Mouse (Mus musculus) spleen, adult 2 months (tissue): ENCODE data around the gene Cdnf. TPM values are rescaled to one million over a fixed set of nuclear protein-coding genes. Genes with fewer than 3 reads are reported as not detected.

ENCODE experiments used
- DNase-seq, 2 experiments: peaks; one replicate each; pipeline versions ENCODE4 v3.0.0 to v3.0.0-alpha.2; 2012 to 2021; ENCODE audit warnings: low spot score in 2 of 2, low read depth in 1 of 2
- H3K27ac ChIP-seq: fragments of 200-500 bp; 2 replicates; pipeline ENCODE4 v1.5.1; 2012; ENCODE audit warnings: low read length, inconsistent platforms; ENCODE audit not compliant: insufficient read depth
- H3K27me3 ChIP-seq: fragments of 200-500 bp; 2 replicates; pipeline ENCODE4 v1.6.1; 2012; ENCODE audit warnings: mild to moderate bottlenecking, moderate library complexity, low read length, inconsistent platforms; ENCODE audit not compliant: control insufficient read depth, insufficient read depth
- H3K36me3 ChIP-seq: fragments of 200-500 bp; 2 replicates; pipeline ENCODE4 v1.6.1; 2012; ENCODE audit warnings: mild to moderate bottlenecking, low read length, inconsistent platforms; ENCODE audit not compliant: control insufficient read depth, insufficient read depth
- H3K4me1 ChIP-seq: fragments of 200-500 bp; 2 replicates; pipeline ENCODE4 v1.6.1; 2011; ENCODE audit warnings: inconsistent platforms; ENCODE audit not compliant: control insufficient read depth, insufficient read depth, insufficient read length
- H3K4me3 ChIP-seq: fragments of 200-500 bp; 2 replicates; pipeline ENCODE4 v1.5.1; 2011; ENCODE audit warnings: mild to moderate bottlenecking, inconsistent platforms; ENCODE audit not compliant: insufficient read depth, insufficient read length; ENCODE audit errors: extremely low read depth
- CTCF ChIP-seq: fragments of 200-500 bp; IDR thresholded peaks from 2 replicates; pipeline ENCODE4 v1.5.1; 2011; ENCODE audit warnings: mild to moderate bottlenecking, inconsistent platforms; ENCODE audit not compliant: insufficient read depth, insufficient read length, insufficient replicate concordance; ENCODE audit errors: extremely low read depth
- POLR2A ChIP-seq: fragments of 200-500 bp; IDR thresholded peaks from 2 replicates; pipeline ENCODE4 v1.6.1; 2011; ENCODE audit warnings: low read depth, low read length, inconsistent platforms
- WGBS: fragments of 180-500 bp; shearing (Covaris S2); methylation state at CpG from one replicate; pipeline ENCODE4 v1.1.7; 2018; 5-methylcytosine and 5-hydroxymethylcytosine counted together
- polyA plus RNA-seq: library from polyadenylated mRNA; depleted of rRNA; stranded (reverse); fragments of >200 nt; gene quantifications from 2 replicates; pipeline ENCODE4 v1.2.3, GENCODE M21; 2012; rRNA removed

Gene Cdnf
- polyA plus RNA-seq, 1 experiment: 0.22 TPM

DNA sequence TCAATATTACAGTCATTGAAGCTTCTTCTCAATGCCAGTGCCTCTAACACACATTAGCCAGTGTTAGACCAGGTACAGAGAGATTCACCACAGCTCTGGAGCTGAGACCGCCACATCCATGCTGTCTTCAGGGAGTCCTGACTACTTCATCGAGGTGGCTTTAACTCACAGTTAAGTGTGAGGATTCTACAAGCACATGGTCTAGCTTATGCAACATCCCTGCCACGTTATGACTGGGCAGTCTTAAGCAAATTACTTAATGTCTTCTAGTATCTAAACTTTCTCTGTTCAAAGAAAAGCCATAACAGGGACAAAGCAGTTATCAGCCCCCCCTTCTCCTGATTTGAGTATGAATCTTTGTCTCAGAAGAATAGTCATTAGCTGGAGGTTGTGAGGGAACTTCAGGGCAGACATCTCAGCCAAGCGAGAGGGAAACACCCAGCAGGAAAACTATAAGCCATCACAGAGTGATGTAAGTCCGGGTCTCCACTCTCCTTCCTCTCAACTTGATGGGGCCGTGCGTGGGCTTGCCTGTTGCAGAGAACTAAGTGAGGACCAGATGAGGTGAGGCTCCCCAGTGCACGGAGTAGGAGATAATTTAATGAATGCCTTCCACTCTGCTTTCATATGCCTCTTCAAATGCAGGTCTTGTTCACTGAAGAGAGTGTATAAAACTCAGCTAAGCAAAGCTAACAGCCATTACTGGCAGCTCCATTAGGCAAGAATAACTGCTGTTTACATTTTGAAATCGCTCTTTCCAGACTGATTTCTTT lies 28.7 kb downstream of the Cdnf start:
- Histone ChIP-seq H3K27ac (no peak overlapping the region), H3K36me3 (no peaks in the 10 kb centered on the region), H3K4me3 (no peak overlapping the region), H3K27me3 (no peaks in the 10 kb centered on the region), H3K4me1 (no peaks in the 10 kb centered on the region)
- no peak for DNase-seq
- no peak for TF ChIP-seq POLR2A
- TF ChIP-seq CTCF: no peak
- WGBS: 70% methylated on average over 9 of the region's 9 CpGs

DNA sequence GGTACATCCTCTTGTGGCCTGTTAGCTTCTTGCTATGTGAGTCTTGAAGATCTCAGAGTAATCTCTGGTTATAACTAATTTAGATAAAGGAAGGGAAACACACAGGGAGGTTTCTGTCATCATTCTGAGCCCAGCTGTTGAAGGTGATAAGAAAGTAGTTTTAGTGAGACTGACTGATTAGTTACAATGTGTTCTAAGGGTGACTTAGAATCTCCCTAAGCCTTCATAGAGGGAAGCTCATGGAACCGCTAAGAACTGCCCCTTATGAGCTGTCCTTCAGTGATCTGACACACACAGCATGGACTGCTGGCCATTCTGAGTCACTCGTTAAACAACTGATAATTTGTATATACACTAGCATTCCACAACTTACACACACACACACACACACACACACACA lies 33.2 kb downstream of the Cdnf start:
- H3K27ac ChIP-seq: no peak overlapping the region
- H3K4me3 ChIP-seq: no peak overlapping the region
- H3K4me1 ChIP-seq: no peaks in the 10 kb centered on the region
- TF ChIP-seq POLR2A (no peak), CTCF (no peak)
- WGBS: 54% methylated on average over 2 of the region's 2 CpGs
- DNase-seq: no peak
- no peaks in the 10 kb centered on the region for H3K36me3 ChIP-seq
- no peaks in the 10 kb centered on the region for H3K27me3 ChIP-seq

DNA sequence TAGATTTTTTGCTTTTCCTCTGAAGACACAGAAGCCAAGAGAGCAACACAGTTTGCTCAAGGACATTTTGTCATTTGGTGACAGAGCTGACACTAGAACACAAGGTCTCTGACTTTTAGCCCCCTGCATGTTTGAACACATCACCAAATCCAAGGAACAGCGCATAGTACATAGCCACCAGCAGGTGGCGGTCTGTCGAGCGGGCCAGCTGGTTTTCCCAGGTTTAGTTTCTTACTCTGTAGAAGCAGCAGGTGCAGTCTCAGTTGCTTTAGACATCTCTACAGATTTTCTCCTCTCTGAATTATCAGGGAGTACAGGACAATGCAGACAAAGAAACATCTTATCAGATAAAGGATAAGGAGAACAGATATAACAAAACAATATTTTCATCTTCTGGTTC lies 33.8 kb downstream of the Cdnf start:
- Histone ChIP-seq H3K27ac (no peak overlapping the region), H3K4me1 (no peaks in the 10 kb centered on the region), H3K4me3 (no peak overlapping the region), H3K36me3 (no peaks in the 10 kb centered on the region), H3K27me3 (no peaks in the 10 kb centered on the region)
- 7% methylated on average over 4 of the region's 4 CpGs for WGBS
- peak; percentile 33 to 54 for DNase-seq
- peak; percentile 85; the same call in 1 of the 2 replicates for TF ChIP-seq CTCF
- no peak for TF ChIP-seq POLR2A

DNA sequence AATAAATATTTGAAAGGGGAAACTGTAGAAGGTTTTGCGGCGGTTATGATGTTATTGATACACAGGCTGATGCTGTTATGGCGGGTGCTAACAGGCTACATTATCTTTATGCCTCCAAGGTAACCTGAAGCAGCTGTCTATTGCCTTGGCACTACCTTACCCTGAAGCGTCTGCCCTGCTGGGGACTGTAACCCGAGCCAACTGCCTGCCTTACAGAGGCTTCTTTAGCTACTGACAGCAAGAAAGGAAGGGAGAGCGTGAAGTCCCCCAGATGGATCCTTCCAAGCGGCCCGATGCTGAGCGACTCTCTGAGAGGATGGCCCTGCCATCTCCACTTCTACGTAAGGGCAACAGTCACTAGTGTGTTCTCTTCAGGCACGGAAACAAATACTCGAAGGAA lies 57.4 kb downstream of the Cdnf start, which contains the start of gene Fam107b:
Gene Fam107b, plus strand, starts transcription at position 303 of the 400 bp plus-strand sequence.
- H3K27ac ChIP-seq: no peak within 1 kb of the TSS

DNA sequence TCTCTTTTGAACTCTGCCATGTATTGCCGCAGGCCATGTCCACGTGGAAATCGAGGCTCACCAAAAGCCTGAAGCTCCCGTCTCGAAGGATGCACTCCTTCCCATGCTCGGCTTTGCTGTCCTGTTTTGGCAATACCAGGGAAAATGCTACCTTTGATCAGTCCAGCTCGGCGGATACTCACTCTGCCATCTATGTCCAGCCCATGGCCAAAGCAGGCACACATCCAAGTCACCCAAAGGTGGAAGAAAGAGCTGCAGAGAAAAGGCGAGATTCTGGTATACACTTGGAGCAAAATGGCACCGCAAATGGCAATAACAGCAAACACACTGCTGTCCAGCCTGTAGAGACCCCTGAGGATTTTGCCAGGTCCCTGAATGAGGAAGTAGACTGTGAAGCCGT lies 57.8 kb downstream of the Cdnf start:
- H3K27ac ChIP-seq: no peak overlapping the region
- H3K36me3 ChIP-seq: no peaks in the 10 kb centered on the region
- H3K27me3 ChIP-seq: no peaks in the 10 kb centered on the region
- no peak overlapping the region for H3K4me3 ChIP-seq
- H3K4me1 ChIP-seq: no peaks in the 10 kb centered on the region
- no peak for DNase-seq
- 90% methylated on average over 11 of the region's 11 CpGs for WGBS
- TF ChIP-seq POLR2A (no peak), CTCF (no peak)

More for the DNA sequence above, 57.4 kb downstream of the Cdnf start, which contains the start of gene Fam107b:
- no peak within 1 kb of the TSS for H3K4me3 ChIP-seq
- DNase-seq: no peak
- H3K36me3 ChIP-seq: no peaks in the 10 kb centered on the region
- no peaks in the 10 kb centered on the region for H3K27me3 ChIP-seq
- no peaks in the 10 kb centered on the region for H3K4me1 ChIP-seq
- TF ChIP-seq CTCF (no peak), POLR2A (no peak)
- WGBS: 87% methylated on average over 12 of the region's 12 CpGs

DNA sequence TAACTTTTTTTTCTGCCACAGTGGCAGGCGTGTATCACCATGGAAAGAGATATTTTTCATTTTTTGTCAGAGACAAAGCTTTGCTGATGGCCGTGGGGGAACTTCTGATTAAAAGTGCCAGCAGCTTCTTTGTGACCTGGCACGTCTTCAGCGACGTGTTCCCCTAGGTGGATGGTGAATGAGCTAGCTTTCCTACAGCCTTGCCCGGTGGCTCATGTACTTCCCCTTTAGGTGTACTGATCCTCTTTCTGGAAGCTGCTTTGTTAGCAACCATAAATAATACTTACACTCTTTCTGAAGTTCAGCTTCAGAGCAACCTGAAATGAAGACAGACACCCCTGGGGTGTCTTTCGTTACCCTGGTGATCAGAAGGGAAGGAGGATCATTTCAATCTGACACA lies 61.1 kb downstream of the Cdnf start:
- Histone ChIP-seq H3K4me3 (no peak overlapping the region), H3K4me1 (peaks cover 6% of the 10 kb centered on the region), H3K27me3 (no peaks in the 10 kb centered on the region), H3K27ac (no peak overlapping the region), H3K36me3 (no peaks in the 10 kb centered on the region)
- TF ChIP-seq POLR2A: no peak
- TF ChIP-seq CTCF: no peak
- WGBS: 36% methylated on average over 7 of the region's 7 CpGs
- DNase-seq: no peak

DNA sequence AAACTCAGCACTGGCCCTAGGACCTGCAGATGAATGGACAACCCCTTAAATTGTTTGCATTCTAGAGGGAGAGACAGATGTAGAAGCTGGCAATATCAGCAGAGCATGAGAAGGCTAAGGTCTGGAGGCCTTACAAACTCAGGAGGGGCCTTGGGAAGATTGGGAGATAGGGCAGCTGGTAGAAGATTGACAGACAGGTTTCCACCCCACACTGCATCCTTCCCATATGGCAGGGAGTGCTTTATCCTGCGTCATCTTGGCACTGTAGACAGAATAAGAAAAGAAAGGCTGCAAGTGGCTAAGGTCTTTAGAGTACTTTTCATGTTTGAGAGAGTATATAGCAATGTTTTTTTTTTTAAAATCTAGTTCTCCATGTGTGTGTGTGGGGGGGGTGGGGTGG lies 62.3 kb downstream of the Cdnf start:
- no peak overlapping the region for H3K27ac ChIP-seq
- 85% methylated on average over 1 of the region's 1 CpGs for WGBS
- TF ChIP-seq POLR2A (no peak), CTCF (no peak)
- no peak for DNase-seq
- H3K27me3 ChIP-seq: no peaks in the 10 kb centered on the region
- H3K4me1 ChIP-seq: peaks cover 7% of the 10 kb centered on the region
- no peaks in the 10 kb centered on the region for H3K36me3 ChIP-seq
- H3K4me3 ChIP-seq: no peak overlapping the region

Other genes with a start within 250 kb of the Cdnf start
- gene Nmt2, start 228.8 kb upstream of the Cdnf start, polyA plus RNA-seq: 2.8 and 3.5 TPM in 2 replicates
- gene Rpp38, start 180.4 kb upstream of the Cdnf start, polyA plus RNA-seq: 1.9 and 2.3 TPM in 2 replicates
- not detected in 2 replicates for gene Acbd7, start 176.9 kb upstream of the Cdnf start, polyA plus RNA-seq
- gene Olah, start 115.8 kb upstream of the Cdnf start, polyA plus RNA-seq: not detected in 2 replicates
- not detected in 2 replicates for gene Meig1, start 90.4 kb upstream of the Cdnf start, polyA plus RNA-seq
- gene Dclre1c, start 88.9 kb upstream of the Cdnf start, polyA plus RNA-seq: 4.0 and 4.9 TPM in 2 replicates
- 0.58 and 1.1 TPM in 2 replicates for gene Suv39h2, start 38.0 kb upstream of the Cdnf start, polyA plus RNA-seq
- gene Gm45902, start 240 bp upstream of the Cdnf start, polyA plus RNA-seq: 1.4 and 1.5 TPM in 2 replicates
- gene Hspa14, start 216 bp upstream of the Cdnf start, polyA plus RNA-seq: 22.0 and 23.0 TPM in 2 replicates
- 25.9 and 46.4 TPM in 2 replicates for gene Fam107b, start 57.5 kb downstream of the Cdnf start, polyA plus RNA-seq